Mouse (Mus musculus) left cerebral cortex, postnatal 36 days (tissue): ENCODE data around the gene Esrrb. TPM values are rescaled to one million over a fixed set of nuclear protein-coding genes. Genes with fewer than 3 reads are reported as not detected.

Experiments used
- DNase-seq, 2 experiments: peaks; one replicate each; pipeline ENCODE4 v3.0.0; 2021 to 2022; ENCODE audit warnings: low spot score in 2 of 2, mixed read lengths in 1 of 2
- intact Hi-C: fragments of 180-260 bp; cut with DNase I; formaldehyde crosslinking; loops from one replicate; pipeline ENCODE4 v1.15.1; 2025
- total RNA-seq, 2 experiments: library from RNA; stranded (reverse); gene quantifications; 2 replicates each; pipeline ENCODE4 v1.2.3; 2021

The Esrrb gene
- total RNA-seq, 2 experiments from 2014 or later: 1.7 to 2.3 TPM

GRCm38 (mm10) chr12:86547808-86548207, 186.9 kb downstream of the Esrrb start:
- no peak for DNase-seq
- intact Hi-C loops: no loop called here

GRCm38 (mm10) chr12:86553037-86553436, 192.1 kb downstream of the Esrrb start:
- intact Hi-C loops: no loop called here
- no peak for DNase-seq

- intact Hi-C loops: no loop called here
- DNase-seq: no peak
Measured at GRCm38 (mm10) chr12:86556796-86557517, 196.0 kb downstream of the Esrrb start.

- no peak for DNase-seq
- intact Hi-C loops: no loop called here
Measured at GRCm38 (mm10) chr12:86558889-86559288, 198.0 kb downstream of the Esrrb start.

- intact Hi-C loops: no loop called here
Measured at GRCm38 (mm10) chr12:86562705-86563104, 201.8 kb downstream of the Esrrb start.

GRCm38 (mm10) chr12:86565996-86566395, 205.1 kb downstream of the Esrrb start:
- intact Hi-C loops: no loop called here

More at GRCm38 (mm10) chr12:86562705-86563104, 201.8 kb downstream of the Esrrb start:
- DNase-seq: no peak

More at GRCm38 (mm10) chr12:86565996-86566395, 205.1 kb downstream of the Esrrb start:
- peak; percentile 21 to 36 for DNase-seq

Other genes starting within 250 kb of the Esrrb start
- 10 to 100 TPM; 35.6 to 36.5 TPM for gene Gpatch2l, start 119.3 kb upstream of the Esrrb start, total RNA-seq